Mouse (Mus musculus): Measurements from ENCODE around the gene Rpl23.
A peak's percentile ranks its signal among the peaks of the same experiment; 100 is the strongest.
"Not testable (repeated sequence)": the region's sequence is repeated elsewhere in the genome, so short reads cannot be mapped to it uniquely, and the experiment has no call there.

Rpl23 gene

DNA sequence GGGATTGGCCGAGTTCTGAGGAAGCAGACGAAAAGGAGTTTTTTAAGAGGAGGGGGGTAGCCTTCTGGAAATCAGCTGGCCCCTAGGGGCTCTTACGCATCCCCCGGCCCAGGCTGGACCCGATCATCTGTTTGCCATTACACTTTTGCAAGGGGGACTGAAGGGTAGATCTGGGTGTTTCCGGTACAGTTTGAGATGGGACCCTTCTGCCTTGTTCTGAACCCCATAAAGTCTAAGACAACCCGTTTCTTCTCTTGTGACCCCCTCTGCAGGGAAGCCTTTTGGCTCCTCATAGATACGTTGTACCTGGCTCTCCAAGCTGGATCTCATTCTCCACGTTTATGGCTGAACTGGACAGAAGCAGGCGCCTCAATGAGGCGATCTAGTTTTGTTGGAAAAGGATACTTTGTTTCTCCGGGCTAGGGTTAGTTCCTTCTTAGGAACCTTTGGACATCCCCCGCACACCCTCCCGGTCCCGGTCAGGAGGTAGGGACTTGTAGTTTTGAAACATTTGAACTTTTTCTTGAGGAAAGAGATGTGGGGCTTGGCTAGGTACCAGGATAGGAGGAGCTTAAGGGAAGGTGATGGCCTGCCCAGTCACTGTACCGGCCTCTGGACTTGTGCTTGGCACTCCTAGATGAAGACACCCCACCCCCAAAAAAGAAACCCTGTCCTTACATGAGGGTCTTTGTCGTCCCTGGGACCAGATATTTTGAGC lies 18.6 kb upstream of the Rpl23 start:
- no peak for DNase-seq (ENCODE audit: extremely low read depth, insufficient read length, low spot score)

GRCm38 (mm10) chr11:97799994-97800690 lies 17.9 kb upstream of the Rpl23 start:
- peak; percentile 81 for DNase-seq (ENCODE audit: extremely low read depth, insufficient read length, low spot score)

GRCm38 (mm10) chr11:97799146-97799993 lies 17.1 kb upstream of the Rpl23 start:
- DNase-seq (ENCODE audit: extremely low read depth, insufficient read length, low spot score) = peak; percentile 95

GRCm38 (mm10) chr11:97798782-97799145 lies 16.5 kb upstream of the Rpl23 start, which contains the start of gene Lasp1:
Gene Lasp1, plus strand, starts transcription at chr11:97799000.
- DNase-seq (ENCODE audit: extremely low read depth, insufficient read length, low spot score) = peak; percentile 78

GRCm38 (mm10) chr11:97798083-97798435 lies 15.8 kb upstream of the Rpl23 start:
- no peak for DNase-seq (ENCODE audit: extremely low read depth, insufficient read length, low spot score)

GRCm38 (mm10) chr11:97797369-97798082 lies 15.3 kb upstream of the Rpl23 start:
- peak; percentile 57 for DNase-seq (ENCODE audit: extremely low read depth, insufficient read length, low spot score)

DNA sequence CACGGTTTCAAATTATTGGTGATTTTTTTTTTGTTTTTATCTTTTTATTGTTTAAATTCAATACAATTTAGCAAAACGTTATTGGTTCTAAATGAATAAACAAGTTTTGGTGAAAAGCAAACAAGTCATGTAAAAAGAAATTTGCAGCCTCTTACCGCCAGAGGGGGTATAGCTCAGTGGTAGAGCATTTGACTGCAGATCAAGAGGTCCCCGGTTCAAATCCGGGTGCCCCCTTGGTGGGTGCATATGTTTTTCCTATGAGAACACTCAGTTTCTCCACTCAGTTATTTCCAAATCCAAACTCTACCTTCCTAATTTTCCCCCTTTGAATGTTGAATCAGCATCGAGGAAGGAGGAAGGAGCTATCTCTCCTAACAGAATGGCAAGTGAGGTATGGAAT lies 14.7 kb upstream of the Rpl23 start:
- peak; percentile 63 for DNase-seq (ENCODE audit: extremely low read depth, insufficient read length, low spot score)

- no peak for DNase-seq (ENCODE audit: extremely low read depth, insufficient read length, low spot score)
Observed at GRCm38 (mm10) chr11:97793165-97793564, 10.9 kb upstream of the Rpl23 start.

DNA sequence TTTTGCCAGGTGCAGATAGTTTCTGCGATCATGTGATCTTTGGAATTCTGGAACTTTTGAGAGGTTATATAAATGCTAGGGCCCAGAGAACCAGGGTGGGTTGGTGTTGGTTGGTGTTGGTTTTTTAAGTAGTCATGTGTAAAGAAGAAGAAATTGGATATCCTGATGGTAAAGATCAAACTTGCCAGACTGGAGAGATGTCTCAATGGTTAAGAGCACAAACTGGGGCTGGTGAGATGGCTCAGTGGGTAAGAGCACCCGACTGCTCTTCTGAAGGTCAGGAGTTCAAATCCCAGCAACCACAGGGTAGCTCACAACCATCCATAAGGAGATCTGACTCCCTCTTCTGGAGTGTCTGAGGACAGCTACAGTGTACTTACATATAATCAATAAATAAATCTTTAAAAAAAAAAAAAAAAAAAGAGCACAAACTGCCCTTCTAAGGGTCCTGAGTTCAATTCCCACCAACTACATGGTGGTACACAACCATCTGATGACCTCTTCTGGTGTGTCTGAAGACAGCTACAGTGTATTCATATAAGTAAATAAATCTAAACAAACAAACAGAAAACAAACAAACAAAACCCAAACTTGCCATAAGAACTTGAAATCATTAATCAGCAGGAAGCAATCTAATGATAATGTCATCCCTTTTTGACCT lies 8.7 kb upstream of the Rpl23 start:
- DNase-seq (ENCODE audit: extremely low read depth, insufficient read length, low spot score) = not testable (repeated sequence)

DNA sequence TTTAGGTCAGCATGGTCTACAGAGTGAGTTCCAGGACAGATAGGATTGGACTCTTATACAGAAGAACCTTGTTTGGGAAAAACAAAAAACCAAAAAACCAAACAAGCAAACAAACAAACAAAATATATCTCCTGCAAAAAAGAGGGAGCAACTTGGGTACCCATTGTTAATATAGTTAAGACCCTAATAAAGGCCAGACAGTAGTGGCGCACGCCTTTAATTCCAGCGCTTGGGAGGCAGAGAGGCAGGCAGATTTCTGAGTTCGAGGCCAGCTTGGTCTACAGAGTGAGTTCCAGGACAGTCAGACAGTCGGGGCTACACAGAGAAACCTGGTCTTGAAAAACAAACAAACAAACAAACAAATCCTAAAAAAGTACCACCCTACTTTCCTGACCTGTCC lies 7.5 kb upstream of the Rpl23 start:
- DNase-seq (ENCODE audit: extremely low read depth, insufficient read length, low spot score) = no peak

- no peak for DNase-seq (ENCODE audit: extremely low read depth, insufficient read length, low spot score)
Observed at GRCm38 (mm10) chr11:97787961-97788360, 5.7 kb upstream of the Rpl23 start.

- no peak for DNase-seq (ENCODE audit: extremely low read depth, insufficient read length, low spot score)
Observed at GRCm38 (mm10) chr11:97782564-97782895, 293 bp upstream of the Rpl23 start.

GRCm38 (mm10) chr11:97781478-97781831 lies 782 bp downstream of the Rpl23 start:
- no peak for DNase-seq (ENCODE audit: extremely low read depth, insufficient read length, low spot score)

GRCm38 (mm10) chr11:97779968-97780701 lies 2.1 kb downstream of the Rpl23 start:
- no peak for DNase-seq (ENCODE audit: extremely low read depth, insufficient read length, low spot score)

DNA sequence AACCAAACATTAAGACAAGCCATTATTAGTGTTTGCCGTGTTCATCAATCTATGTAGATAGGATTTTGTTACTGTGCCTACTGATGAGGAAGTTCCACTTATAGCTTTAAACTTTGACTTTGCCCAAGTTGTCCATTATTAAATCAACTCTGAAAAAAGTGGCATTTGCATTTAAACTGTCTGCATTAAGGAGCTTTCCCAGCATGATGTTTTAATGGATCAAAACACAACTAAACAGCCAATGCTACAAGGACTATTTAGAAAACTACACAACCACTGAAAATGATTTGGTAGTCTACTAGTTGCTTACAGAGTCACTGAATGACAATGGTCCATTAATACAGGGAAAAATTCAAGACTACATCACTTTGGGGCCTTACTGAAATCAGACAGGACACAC lies 3.3 kb downstream of the Rpl23 start:
- no peak for DNase-seq (ENCODE audit: extremely low read depth, insufficient read length, low spot score)

GRCm38 (mm10) chr11:97777129-97777529 lies 5.1 kb downstream of the Rpl23 start:
- no peak for DNase-seq (ENCODE audit: extremely low read depth, insufficient read length, low spot score)

DNA sequence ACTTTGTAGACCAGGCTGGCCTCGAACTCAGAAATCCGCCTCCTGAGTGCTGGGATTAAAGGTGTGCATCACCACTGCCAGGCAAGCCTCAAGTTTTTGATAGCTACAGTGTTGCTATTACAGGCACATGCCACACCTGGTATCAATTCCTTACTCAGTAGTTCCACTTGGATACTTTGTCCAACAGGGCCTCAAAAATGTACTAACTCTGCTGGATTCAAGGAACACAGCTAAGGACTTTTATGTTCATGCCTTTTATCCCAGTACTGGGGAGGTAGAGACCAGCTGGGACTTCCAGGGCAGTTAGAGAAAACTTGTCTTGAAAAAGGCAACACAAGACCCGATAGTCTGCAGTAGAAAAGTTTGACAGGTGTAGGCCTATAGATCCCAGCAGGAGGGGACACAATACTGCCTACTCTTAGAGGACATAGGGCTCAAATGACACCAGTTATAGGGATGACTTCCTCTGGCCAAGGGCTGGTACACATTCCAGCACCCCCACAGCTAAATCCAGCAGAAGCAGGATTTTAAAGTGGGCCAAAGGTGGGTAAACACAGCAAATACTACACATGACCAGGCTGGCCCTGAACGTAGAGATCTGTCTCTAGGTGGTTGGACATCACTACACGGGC lies 5.6 kb downstream of the Rpl23 start:
- DNase-seq (ENCODE audit: extremely low read depth, insufficient read length, low spot score) = no peak

- DNase-seq (ENCODE audit: extremely low read depth, insufficient read length, low spot score) = no peak
Observed at GRCm38 (mm10) chr11:97775808-97776496, 6.3 kb downstream of the Rpl23 start, which contains the start of gene 1700001P01Rik. Gene 1700001P01Rik, minus strand, starts transcription at chr11:97775918.

DNA sequence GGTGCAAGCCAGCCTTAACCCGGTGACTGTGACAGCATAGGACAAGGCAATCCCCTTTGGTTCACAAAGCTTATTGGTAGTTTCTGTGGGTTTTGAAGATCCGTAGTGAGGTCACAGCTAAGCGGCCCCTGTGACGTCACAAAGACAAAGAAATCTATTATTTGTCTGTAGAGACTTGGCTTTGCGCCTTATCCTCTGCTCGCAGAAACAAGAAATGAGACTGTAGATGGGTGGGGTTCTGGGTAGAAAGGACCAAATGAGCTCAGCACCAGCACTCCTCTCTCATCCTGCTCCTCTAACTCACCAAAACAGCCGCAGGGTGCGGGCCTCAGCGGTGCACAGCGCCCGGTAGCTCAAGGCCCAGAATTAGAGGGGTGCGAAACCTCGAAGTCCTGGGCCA lies 7.1 kb downstream of the Rpl23 start:
- DNase-seq (ENCODE audit: extremely low read depth, insufficient read length, low spot score) = no peak

All from 3134 (cell line).